Mouse (Mus musculus) monocyte, adult 5-6 weeks (primary cell): Measurements from ENCODE around the gene Ndp. TPM values are rescaled to one million over a fixed set of nuclear protein-coding genes. Genes with fewer than 3 reads are reported as not detected.

Experiments used
- ATAC-seq: fragments of 153-309, 156-312 bp; replicated peaks from 2 replicates; pipeline ENCODE4 v1.8.0; 2017; ENCODE audit warnings: mild to moderate bottlenecking; ENCODE audit not compliant: low TSS enrichment, insufficient number of reproducible peaks, severe bottlenecking, poor library complexity, low FRiP score
- total RNA-seq: library from RNA; stranded (forward); fragments of 200-1000, 200-491, 200-594 nt; gene quantifications from 3 replicates; pipeline ENCODE4 v1.2.3, GENCODE M21; 2017

The Ndp gene
- total RNA-seq, result not detected in 3 replicates

DNA sequence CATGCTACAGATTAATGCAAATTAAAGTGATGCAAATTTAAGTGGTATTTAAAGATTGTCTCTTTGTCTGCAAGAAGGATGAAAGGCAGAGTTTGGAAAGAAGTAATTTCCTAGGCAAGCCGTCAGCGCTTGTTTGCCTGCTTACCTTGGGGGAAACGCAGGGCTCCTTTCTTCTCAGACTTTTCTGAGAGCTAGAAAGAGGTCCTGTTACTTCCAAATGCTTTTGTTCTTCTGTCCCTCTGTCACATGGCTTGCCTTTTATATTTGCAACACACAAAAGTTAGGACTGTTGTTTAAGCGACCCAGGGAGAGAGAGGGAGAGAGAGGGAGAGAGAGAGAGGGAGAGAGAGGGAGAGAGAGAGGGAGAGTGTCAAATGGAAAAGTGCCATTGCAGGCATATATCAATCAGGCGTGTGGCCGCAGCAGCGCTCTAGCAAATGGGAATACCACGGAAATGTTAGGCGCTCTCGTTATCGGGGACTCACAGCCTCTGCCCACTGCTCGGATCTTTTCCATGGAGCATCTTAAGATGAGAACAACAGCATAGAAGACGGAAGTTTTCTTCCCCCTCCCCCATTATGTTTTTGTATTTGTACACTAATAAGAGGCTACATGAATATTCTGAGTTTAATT is at the start of gene Ndp:
Ndp (minus strand) TSS at position 534 of the 633 bp plus-strand sequence.
- ATAC-seq, result no peak

DNA sequence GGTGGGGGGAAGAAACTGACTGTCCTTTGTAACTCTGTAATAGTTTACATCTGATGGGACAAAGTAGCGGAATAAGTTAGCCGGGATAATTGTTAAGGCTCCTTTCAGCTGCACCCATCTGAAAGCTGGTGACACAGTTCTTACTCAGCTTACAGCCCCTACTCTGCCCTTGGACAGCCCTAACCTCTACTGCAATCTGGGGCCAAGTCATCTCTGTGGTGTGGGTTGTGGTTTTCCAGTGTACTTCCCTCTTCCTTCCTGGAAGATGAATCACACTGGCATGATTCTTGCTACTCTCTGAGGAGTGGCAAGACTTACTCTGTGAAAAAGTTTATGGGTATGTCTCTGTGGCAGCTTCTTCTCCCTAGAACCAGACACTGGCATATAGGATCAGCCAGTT is 43.2 kb upstream of the Ndp start:
- ATAC-seq, result no peak

DNA sequence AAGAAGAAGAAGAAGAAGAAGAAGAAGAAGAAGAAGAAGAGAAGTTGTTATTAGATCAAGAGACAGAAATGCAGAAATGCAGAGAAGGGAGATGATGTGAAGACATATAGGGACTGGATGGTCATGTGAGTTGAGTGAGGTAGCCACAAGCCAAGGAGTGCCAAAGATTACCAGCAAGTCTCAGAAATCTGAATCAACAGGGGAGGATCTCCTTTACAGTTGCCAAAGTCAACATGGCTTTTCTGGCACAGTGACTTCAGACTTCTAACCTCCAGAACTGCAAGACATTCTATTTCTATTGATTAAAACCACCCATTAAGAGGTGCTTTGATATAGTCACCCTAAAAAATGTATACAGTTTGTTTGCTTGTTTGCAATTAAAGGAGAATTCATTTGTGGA is 6.4 kb upstream of the Ndp start:
- no peak for ATAC-seq

DNA sequence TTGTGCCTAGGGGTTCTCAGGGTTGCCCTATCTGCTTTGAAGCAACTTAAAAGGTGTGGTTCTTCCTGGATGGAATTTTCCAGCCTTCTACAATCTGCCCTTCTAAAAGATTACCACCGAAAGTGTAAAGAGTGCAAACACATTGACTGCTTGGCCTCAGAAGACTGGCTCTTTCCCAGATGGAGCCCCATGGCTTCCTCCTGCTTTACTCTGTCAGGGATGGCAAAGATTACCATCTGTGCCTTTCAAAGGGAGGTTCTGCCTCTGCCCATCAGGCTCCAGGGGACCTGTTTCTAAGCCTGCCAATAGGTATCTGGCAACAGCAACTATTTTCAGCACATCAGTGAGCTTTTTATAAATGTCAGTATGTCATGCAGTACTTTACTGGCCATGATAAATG is 1.5 kb upstream of the Ndp start:
- ATAC-seq, result no peak

DNA sequence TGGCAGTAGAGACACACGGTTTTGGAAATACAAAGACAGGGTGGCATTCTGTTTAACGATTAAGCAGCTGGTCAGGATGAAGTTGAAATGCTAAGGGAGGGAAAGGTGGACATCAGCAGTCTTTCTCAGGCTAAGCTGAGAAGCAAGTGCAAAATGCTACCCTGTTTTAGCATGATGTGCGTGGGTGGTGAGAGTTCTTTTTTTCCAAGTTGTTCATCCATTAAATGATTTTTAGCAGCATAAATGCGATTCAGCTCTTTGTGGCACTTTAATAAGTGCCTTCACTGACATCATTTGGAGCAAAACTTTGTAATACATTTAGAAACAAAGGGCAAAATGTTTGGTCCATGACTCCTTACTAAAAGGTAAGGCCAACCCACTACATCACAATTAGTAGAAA is 337 bp upstream of the Ndp start:
- ATAC-seq, result no peak

DNA sequence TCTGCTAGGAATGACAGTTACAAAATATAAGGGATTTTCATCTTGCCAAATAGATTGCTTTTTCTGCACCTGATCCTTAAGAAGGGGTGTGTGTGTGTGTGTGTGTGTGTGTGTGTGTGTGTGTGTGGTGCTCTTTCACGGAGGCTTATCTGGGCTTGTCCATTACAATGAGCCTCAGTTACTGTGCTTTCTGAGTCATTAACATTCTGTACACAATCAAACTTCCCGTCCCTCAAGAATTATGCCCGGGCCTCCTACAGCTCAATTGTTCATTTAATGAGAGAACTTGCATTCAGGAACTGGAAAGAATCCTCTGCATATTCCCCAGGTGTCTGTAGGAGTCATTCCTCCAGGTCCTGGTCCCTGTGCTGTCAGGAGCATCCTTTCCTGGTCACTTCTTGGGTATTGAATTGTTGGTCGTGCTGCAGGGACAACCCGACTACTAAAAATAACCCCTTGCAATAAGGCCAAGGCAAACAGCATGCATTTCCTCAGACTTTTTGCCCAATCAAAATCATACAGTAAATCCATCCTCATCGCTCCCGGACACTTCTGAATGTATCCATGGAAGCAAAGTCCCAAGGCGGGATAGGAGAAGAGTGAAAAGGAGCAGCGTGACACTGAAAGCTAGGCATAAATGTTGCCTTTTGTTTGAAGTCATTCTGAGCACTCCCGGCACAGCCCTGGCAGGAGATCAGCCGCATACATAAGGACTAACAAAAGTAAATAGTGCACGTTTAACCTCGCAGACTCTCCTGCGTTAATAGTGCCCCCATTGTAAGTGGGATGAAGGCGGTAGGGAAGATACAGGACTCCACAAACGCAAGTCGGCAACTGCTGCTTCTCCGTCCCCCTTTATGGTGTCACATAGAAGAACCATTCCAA is 1.1 kb downstream of the Ndp start:
- ATAC-seq, result no peak

DNA sequence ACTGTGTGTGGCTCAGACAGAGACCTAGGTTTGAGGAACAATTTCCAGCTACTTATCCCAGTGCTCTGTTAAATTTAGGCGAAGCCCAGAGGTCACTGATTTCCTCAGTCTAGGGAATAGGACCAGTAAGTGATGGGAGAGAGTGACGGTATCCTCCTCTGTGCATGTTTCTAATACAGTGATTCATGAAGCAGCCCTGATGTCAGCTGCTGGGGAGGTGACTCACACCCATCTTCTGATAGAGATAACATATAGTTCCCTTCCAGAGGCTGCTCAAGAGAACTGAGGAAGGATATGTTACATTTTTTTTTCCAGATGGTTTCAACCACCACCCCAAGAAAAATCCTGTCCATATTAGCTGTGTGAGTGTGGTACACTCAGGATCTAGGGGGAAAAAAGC is 2.9 kb downstream of the Ndp start:
- no peak for ATAC-seq

DNA sequence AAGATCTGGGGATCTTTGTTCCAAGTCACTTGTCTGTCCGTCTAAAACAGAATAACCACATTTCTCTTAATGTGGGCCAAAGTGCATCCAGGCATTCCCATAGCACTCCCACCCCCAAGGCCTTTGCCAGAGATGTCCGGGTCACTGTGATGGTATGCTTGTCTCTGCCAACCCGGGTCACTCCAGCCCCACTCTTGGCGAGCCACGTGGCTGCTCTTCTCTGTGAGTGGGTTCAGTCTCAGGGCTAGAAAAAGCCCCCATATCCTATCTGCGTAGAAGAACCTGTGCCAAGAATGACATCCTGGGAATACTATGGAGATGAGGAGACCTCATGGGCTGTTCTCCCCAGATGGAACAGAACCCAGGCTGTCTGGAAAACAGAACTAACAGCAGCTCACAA is 4.0 kb downstream of the Ndp start:
- ATAC-seq, result no peak

DNA sequence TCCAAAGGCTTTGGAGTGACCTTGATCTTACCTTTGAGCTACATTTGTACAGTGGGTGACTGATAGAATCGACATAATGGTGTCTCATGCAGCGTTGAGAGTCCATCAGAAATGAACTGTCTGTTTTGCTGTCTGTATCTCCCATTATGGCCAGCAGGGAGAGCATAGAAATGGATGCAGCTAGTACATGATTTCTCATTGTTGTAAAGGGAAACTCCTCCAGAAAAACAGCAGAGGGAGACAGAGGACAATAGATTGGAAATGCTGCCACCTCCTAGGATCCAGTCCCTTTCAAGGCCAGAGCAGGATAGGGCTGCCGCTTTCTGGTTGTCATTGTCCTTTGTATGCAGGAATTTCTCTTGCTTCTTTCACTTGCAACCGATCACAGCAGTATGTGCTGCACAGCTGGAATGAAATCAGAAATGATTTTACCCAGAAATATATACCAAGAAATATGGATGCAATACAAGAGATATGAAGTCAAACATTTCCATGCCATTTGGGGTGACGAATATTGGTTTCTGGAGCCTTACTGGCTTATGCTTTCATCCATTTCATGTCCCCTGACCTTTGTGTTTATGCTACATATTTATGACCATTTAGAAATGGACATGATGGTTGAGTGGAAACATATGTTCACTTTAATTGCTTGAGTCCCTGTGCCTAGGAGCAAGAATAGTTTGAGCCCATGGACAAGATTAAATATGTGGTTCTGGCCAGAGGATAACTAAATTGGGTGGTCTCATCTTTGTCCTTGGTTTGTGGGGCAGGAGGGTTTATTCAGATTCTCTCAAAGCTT is 17.0 kb downstream of the Ndp start:
- ATAC-seq, result no peak

DNA sequence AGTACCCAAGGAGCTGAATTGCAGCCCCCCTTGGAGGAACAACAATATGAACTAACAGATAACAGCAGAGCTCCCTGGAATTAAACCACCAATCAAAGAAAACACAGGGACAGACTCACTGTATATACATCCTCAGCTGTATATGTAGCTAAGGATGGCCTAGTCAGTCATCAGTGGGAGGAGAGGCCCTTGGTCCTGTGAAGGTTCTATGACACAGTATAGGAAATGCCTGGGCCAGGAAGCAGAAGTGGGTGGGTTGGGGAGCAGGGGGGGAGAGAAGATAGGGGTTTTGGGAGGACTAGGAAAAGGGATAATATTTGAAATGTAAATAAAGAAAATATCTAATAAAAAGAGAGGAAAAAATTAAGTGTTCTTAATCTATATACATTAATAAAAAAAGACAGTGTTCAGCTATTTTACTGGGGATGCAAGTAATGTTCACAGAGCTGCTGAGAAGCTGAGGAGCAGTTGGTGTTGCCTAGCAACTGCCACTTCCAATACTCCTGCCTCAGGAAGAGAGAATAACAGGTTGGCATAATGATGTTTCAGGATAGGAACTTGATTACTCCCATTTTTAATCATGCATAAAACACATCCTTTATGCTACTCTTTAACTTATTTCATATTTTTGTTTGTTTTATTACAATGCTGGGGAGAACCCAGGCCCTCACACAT is 43.8 kb downstream of the Ndp start:
- no peak for ATAC-seq

DNA sequence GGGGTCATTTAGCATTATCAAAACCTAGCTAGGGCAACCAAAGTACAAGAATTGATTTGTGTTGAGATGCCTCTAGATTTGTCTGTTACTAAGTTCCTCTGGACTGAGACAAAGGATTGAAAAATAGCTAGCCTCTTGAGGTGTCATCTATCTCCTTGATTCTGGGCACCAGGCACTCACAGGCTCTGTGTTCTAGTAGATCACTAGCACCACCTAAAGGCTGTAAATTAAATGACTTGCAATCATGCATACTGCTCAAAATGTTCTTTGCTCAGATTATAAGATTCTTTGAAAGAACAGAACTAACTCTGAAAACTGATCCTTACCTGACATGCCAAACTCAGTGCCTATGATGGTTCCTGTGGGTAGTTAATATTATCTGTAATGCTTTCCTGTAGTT is 51.3 kb downstream of the Ndp start:
- no peak for ATAC-seq

DNA sequence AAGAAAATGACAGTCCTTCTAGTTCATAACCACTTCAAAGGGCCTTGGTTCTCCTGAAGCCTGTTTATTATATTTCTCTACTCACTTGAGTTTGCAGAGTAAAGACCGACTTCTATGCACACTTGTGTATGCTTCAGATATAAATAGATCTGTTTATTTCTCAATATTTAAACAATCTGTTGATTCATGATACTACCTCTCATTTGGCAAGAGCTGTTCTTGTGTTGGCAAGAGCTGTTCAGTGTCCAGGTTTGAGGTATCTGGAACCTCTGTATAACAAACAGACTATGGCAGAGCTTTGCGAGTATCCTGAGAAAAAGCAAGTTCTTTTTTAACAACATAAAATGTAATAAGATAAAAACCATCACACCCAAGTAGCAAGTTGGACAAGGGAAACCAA is 65.5 kb downstream of the Ndp start:
- no peak for ATAC-seq

DNA sequence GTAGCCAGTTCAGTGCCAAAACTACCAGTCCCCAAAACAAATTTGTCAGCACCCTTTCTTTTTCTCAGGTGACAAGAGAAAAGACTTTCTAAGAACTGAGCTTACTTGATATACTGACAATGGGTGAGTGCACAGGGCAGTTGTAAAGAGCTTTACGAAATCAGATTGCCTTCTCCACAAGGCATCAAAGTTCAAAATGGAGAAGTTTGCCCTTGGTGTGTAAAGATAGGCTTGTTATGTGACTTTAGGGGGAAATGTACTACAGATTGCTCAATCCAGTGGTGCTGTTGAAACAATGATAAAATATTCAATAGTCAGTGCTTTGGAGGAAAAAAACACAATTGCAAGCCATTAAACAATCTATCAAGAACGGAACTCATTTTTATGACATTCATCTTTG is 70.1 kb downstream of the Ndp start:
- no peak for ATAC-seq

DNA sequence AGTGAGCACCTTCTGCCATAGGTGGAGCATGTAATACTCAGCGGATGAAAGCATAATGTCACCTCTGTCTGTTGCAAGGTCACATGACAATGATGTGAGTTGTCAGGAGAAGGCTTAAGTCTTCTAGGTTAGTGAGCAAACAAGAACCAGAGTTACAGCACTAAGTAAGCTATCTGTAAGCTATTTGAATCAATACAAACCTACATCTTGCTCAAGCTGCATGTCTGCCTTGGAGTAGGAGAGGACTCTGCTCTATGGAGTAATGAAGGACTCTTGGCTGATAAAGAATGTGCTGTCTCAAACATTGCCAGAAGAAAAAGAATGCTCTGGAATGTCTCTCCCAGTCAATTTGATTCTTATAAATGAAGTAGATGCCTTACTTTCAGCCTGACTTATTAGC is 74.3 kb downstream of the Ndp start:
- no peak for ATAC-seq

DNA sequence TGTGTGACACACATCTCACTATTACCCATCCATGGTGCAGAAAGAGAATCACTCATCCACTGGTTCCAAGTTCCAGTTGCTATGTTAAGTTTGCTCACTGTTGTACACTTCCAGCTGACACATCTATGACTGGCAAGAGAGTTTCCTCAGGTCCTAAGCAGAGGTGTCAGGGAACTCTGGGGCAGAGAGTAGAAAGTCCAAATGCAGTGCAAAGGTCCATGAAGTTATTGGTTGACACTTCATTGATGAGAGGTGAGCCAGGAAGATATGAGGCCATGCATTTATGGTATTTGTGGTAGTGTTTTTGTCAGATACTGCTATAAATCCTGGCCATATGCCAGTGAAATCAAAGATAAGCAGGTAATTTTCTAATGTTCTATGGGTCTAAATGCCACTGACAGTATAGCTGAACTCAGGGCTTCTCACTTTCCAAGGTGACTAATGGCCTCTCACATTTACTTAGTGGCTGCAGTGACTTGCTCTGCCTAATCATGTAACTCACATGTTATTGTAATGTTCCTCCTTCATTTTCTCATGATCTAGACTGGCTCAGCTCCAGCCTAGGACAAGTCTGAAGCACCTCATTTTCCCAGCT is 75.0 kb downstream of the Ndp start:
- ATAC-seq, result no peak
